In the genomic region with DNA sequence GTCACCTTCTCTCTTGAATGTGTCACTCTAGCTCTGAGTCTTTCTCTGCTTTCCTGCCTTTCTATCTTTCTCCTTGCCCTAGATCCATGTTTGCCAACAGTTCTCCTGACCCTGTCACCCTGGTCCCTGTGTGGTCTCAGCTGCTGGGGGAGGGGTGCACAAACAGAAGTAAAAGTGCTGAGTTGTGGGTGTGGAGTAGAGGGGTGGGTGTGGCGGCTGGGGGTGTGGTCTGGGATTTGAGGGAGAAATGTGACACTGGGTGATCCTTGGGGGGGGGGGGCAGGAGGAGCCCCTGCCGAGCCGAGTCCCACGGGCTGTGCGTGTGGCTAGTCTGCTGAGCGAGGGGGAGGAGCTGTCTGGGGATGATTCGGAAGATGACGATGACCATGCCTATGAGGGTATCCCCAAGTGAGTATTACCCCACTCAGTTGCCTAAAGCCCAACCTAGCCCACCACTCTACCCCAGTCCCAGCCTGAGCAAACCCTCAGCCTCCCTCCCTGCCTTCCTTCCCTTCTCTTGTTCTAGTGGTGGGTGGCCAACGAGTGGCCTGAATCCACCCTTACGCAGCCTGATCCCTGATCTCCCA, we compare ENCODE assay signal across 11 mouse cellular contexts. TPM values are rescaled to one million over a fixed set of nuclear protein-coding genes. Genes with fewer than 3 reads are reported as not detected.
A peak's percentile ranks its signal among the peaks of the same experiment; 100 is the strongest.
DNase-seq lines count a peak whose midpoint lies in the region; ATAC-seq and TF ChIP-seq lines count a peak whose summit lies in the region.
"Had no signal": no experiment of that assay in that cellular context is flagged by ENCODE, and none has a peak within 500 bp of the region (broad histone marks: within the 10 kb centered on the region; RNA-seq: fewer than 3 reads in every experiment).

No protein-coding gene starts in this region.

- peaks cover 41% of the 10 kb centered on the region for H3K4me1 ChIP-seq in kidney, embryonic 15.5 days
- H3K4me1 ChIP-seq in kidney, adult 2 months (ENCODE audit: control insufficient read depth, insufficient read depth, low read length), result no peaks in the 10 kb centered on the region
- H3K4me1 ChIP-seq in brown adipose tissue, adult 24 weeks (ENCODE audit: control insufficient read depth, insufficient read depth, insufficient read length, low read length), result peaks cover 20% of the 10 kb centered on the region
- peaks cover 35% of the 10 kb centered on the region for H3K4me1 ChIP-seq in intestine, embryonic 15.5 days (replicated peaks)
- peaks cover 22% of the 10 kb centered on the region for H3K4me1 ChIP-seq in lung, postnatal 0 days (ENCODE audit: insufficient read depth, low read depth, low read length)
- H3K4me1 ChIP-seq: midbrain, embryonic 15.5 days had no signal

- DNase-seq in kidney, adult 2 months, result no peak
- DNase-seq in lung, postnatal 0 days (ENCODE audit: low spot score), result peak; percentile 47
- no peak for DNase-seq in MN1 (ENCODE audit: low spot score)
- no peak for DNase-seq in T-cell, adult 2 months (ENCODE audit: low spot score)
- DNase-seq: cerebellum, adult 18-20 months had no signal

- WGBS in kidney, embryonic 15.5 days, result 53% methylated on average over 6 of the region's 10 CpGs
- WGBS in kidney, adult 2 months, result 78% methylated on average over 10 of the region's 10 CpGs
- WGBS in intestine, embryonic 15.5 days, result 44% methylated on average over 8 of the region's 10 CpGs
- 59% methylated on average over 4 of the region's 10 CpGs for WGBS in lung, postnatal 0 days

- no peaks in the 10 kb centered on the region for H3K27me3 ChIP-seq in kidney, embryonic 15.5 days
- H3K27me3 ChIP-seq in kidney, adult 2 months (replicated peaks; ENCODE audit: control insufficient read depth, insufficient read depth, low read length), result no peaks in the 10 kb centered on the region
- no peaks in the 10 kb centered on the region for H3K27me3 ChIP-seq in intestine, embryonic 15.5 days (replicated peaks)
- H3K27me3 ChIP-seq in lung, postnatal 0 days (replicated peaks; ENCODE audit: insufficient read depth, low read length), result no peaks in the 10 kb centered on the region
- H3K27me3 ChIP-seq: embryonic facial prominence, embryonic 13.5 days; midbrain, embryonic 15.5 days had no signal

- peaks cover 24% of the 10 kb centered on the region; the same call in 1 of the 2 replicates for H3K36me3 ChIP-seq in kidney, embryonic 15.5 days
- H3K36me3 ChIP-seq in kidney, adult 2 months (ENCODE audit: control insufficient read depth, insufficient read depth, low read length), result no peaks in the 10 kb centered on the region
- peaks cover 17% of the 10 kb centered on the region; the same call in 1 of the 2 replicates for H3K36me3 ChIP-seq in intestine, embryonic 15.5 days
- H3K36me3 ChIP-seq in lung, postnatal 0 days (ENCODE audit: insufficient read depth, low read length), result peaks cover 17% of the 10 kb centered on the region; the same call in 1 of the 2 replicates
- H3K36me3 ChIP-seq: midbrain, embryonic 15.5 days had no signal

- TF ChIP-seq POLR2A in kidney, adult 2 months (IDR thresholded peaks at IDR 0.05; ENCODE audit: low read depth, low read length), result no peak

- peak overlapping the region; percentile 44 for H3K4me2 ChIP-seq in kidney, embryonic 15.5 days
- peak overlapping the region; percentile 5 for H3K4me2 ChIP-seq in intestine, embryonic 15.5 days (replicated peaks)
- peak overlapping the region; percentile 36 for H3K4me2 ChIP-seq in lung, postnatal 0 days (replicated peaks; ENCODE audit: low read depth, low read length)
- H3K4me2 ChIP-seq: embryonic facial prominence, embryonic 13.5 days; midbrain, embryonic 15.5 days had no signal

- ATAC-seq in kidney, embryonic 15.5 days (replicated peaks; ENCODE audit: low FRiP score), result peak; percentile 47
- ATAC-seq in intestine, embryonic 15.5 days, result peak; percentile 21; the same call in 1 of the 2 replicates
- peak; percentile 42 for ATAC-seq in lung, postnatal 0 days
- ATAC-seq: midbrain, embryonic 15.5 days had no signal

- no peak overlapping the region for H3K9ac ChIP-seq in kidney, embryonic 15.5 days
- H3K9ac ChIP-seq in intestine, embryonic 15.5 days, result no peak overlapping the region
- H3K9ac ChIP-seq in lung, postnatal 0 days (replicated peaks; ENCODE audit: low read depth), result no peak overlapping the region
- H3K9ac ChIP-seq: embryonic facial prominence, embryonic 13.5 days; midbrain, embryonic 15.5 days had no signal

- H3K9me3 ChIP-seq in kidney, embryonic 15.5 days (replicated peaks), result no peaks in the 10 kb centered on the region
- H3K9me3 ChIP-seq in intestine, embryonic 15.5 days, result no peaks in the 10 kb centered on the region
- no peaks in the 10 kb centered on the region for H3K9me3 ChIP-seq in lung, postnatal 0 days (ENCODE audit: low read length)
- H3K9me3 ChIP-seq: embryonic facial prominence, embryonic 13.5 days; midbrain, embryonic 15.5 days had no signal

- TF ChIP-seq CTCF in kidney, adult 2 months (conservative IDR thresholded peaks at IDR 0.05; ENCODE audit: insufficient read depth, insufficient read length, low read depth, low read length), result no peak
- no peak for TF ChIP-seq CTCF in lung, postnatal 0 days (IDR thresholded peaks at IDR 0.05)

- H3K4me3 ChIP-seq in kidney, embryonic 15.5 days (replicated peaks), result no peak overlapping the region
- no peak overlapping the region for H3K4me3 ChIP-seq in kidney, adult 2 months (ENCODE audit: insufficient read depth, low read depth, low read length)
- H3K4me3 ChIP-seq in brown adipose tissue, adult 24 weeks (ENCODE audit: insufficient read depth, low read depth, low read length), result no peak overlapping the region
- H3K4me3 ChIP-seq in intestine, embryonic 15.5 days (replicated peaks), result no peak overlapping the region
- peak overlapping the region; percentile 3; the same call in 1 of the 2 replicates for H3K4me3 ChIP-seq in lung, postnatal 0 days (ENCODE audit: low read depth, low read length)
- H3K4me3 ChIP-seq: embryonic facial prominence, embryonic 13.5 days; midbrain, embryonic 15.5 days had no signal

- TF ChIP-seq EP300 in lung, postnatal 0 days (IDR thresholded peaks at IDR 0.05), result no peak

- peak overlapping the region; percentile 89 for H3K27ac ChIP-seq in kidney, embryonic 15.5 days
- no peak overlapping the region for H3K27ac ChIP-seq in kidney, adult 2 months (ENCODE audit: insufficient read depth, low read depth, low read length)
- peak overlapping the region; percentile 14; the same call in 1 of the 2 replicates for H3K27ac ChIP-seq in brown adipose tissue, adult 24 weeks (replicated peaks; ENCODE audit: low read depth, low read length)
- H3K27ac ChIP-seq in intestine, embryonic 15.5 days, result peak overlapping the region; percentile 73; the same call in 1 of the 2 replicates
- peak overlapping the region; percentile 86 for H3K27ac ChIP-seq in lung, postnatal 0 days (ENCODE audit: low read length)
- H3K27ac ChIP-seq: embryonic facial prominence, embryonic 13.5 days; midbrain, embryonic 15.5 days had no signal

RNA-seq across cellular contexts. Expression of a gene that starts 24.7 kb away (rescaled TPM):
- 0.14 and 0.21 TPM in 2 replicates for polyA plus RNA-seq in kidney, embryonic 15.5 days (2015; fragmentation: Nextera tagmentation; extraction: Ambion mirVana)
- polyA plus RNA-seq in kidney, adult 2 months (2012; rRNA removed), result not detected in 2 replicates
- 16.1 TPM in 1 of 2 replicates, not detected in the other for polyA plus RNA-seq in brown adipose tissue, adult 24 weeks (2012; ENCODE audit: insufficient read depth, insufficient read length, missing spikeins)
- polyA plus RNA-seq in intestine, embryonic 15.5 days (2015; fragmentation: Nextera tagmentation; extraction: Ambion mirVana), result 3.5 and 5.7 TPM in 2 replicates
- polyA plus RNA-seq in lung, postnatal 0 days (2015; fragmentation: Nextera tagmentation; extraction: Ambion mirVana), result 4.0 and 4.2 TPM in 2 replicates
- polyA plus RNA-seq: midbrain, embryonic 15.5 days; urinary bladder, adult 2 months had no signal

RNA-seq across cellular contexts. Expression of a gene that starts 35.5 kb away (rescaled TPM):
- polyA plus RNA-seq in kidney, embryonic 15.5 days (2015; fragmentation: Nextera tagmentation; extraction: Ambion mirVana), result 37.3 and 39.5 TPM in 2 replicates
- polyA plus RNA-seq in kidney, adult 2 months (2012; rRNA removed), result 26.9 and 28.6 TPM in 2 replicates
- polyA plus RNA-seq in brown adipose tissue, adult 24 weeks (2012; ENCODE audit: insufficient read depth, insufficient read length, missing spikeins), result 2.6 and 12.2 TPM in 2 replicates
- 15.4 and 16.6 TPM in 2 replicates for polyA plus RNA-seq in intestine, embryonic 15.5 days (2015; fragmentation: Nextera tagmentation; extraction: Ambion mirVana)
- polyA plus RNA-seq in lung, postnatal 0 days (2015; fragmentation: Nextera tagmentation; extraction: Ambion mirVana), result 3.2 and 4.3 TPM in 2 replicates

RNA-seq across cellular contexts. Expression of a gene that starts 38.1 kb away (rescaled TPM):
- polyA plus RNA-seq in kidney, embryonic 15.5 days (2015; fragmentation: Nextera tagmentation; extraction: Ambion mirVana), result 78.9 and 97.1 TPM in 2 replicates
- 68.7 and 69.7 TPM in 2 replicates for polyA plus RNA-seq in kidney, adult 2 months (2012; rRNA removed)
- polyA plus RNA-seq in brown adipose tissue, adult 24 weeks (2012; ENCODE audit: insufficient read depth, insufficient read length, missing spikeins), result 23.3 and 25.6 TPM in 2 replicates
- 56.3 and 58.4 TPM in 2 replicates for polyA plus RNA-seq in intestine, embryonic 15.5 days (2015; fragmentation: Nextera tagmentation; extraction: Ambion mirVana)
- 105 and 110 TPM in 2 replicates for polyA plus RNA-seq in lung, postnatal 0 days (2015; fragmentation: Nextera tagmentation; extraction: Ambion mirVana)
